Mouse (Mus musculus): ENCODE results near the gene Nudt4. TPM values are rescaled to one million over a fixed set of nuclear protein-coding genes. Genes with fewer than 3 reads are reported as not detected.

Nudt4 gene
- total and polyA plus RNA-seq, 3 experiments, result 21.1 to 35.7 TPM; not detected in 1

DNA sequence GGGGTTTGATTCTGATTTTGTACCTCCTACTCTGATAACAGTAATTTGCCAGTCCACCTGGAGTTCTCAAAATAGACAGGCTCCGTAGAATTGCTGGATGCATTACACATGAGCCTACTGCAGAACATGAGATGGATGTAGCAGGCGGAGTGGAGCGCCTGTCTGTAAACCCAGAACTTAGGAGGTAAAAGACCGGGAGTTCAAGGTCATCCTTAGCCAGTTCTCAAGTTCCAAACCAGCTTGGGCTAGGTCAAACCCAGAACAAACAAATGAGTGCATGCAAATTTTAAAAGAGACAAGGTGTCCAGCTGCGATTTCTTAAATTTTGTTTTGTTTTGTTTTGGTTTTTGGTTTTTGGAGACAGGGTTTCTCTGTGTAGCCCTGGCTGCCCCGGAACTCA is 21.6 kb upstream of the Nudt4 start:
- H3K36me3 ChIP-seq (ENCODE audit: control insufficient read depth in 1 of 2, insufficient read depth in 2 of 2, low read length in 2 of 2), result no peaks in the 10 kb centered on the region
- no peak for DNase-seq (ENCODE audit: low read depth, low spot score)
- H3K27ac ChIP-seq (ENCODE audit: control insufficient read depth, low read depth, low read length), result no peak overlapping the region
- no peak overlapping the region for H3K4me3 ChIP-seq (ENCODE audit: control insufficient read depth in 1 of 2, insufficient read depth in 1 of 2, low read depth in 2 of 2, low read length in 2 of 2)
- TF ChIP-seq ELF1 (IDR thresholded peaks at IDR 0.05; ENCODE audit: low read depth, low read length) (no peak), POLR2AphosphoS5 (IDR thresholded peaks at IDR 0.05; ENCODE audit: borderline replicate concordance, low read depth, low read length) (no peak), ZC3H11A (IDR thresholded peaks at IDR 0.05; ENCODE audit: low read depth, low read length) (no peak), ETS1 (IDR thresholded peaks at IDR 0.05; ENCODE audit: low read depth, low read length) (no peak), HCFC1 (IDR thresholded peaks at IDR 0.05; ENCODE audit: low read depth, low read length) (no peak)
- no peak overlapping the region for H3K9ac ChIP-seq (ENCODE audit: control insufficient read depth, low read depth, low read length, poor library complexity, severe bottlenecking)
- H3K4me1 ChIP-seq (ENCODE audit: control insufficient read depth in 1 of 2, insufficient read depth in 2 of 2, low read length in 2 of 2), result no peaks in the 10 kb centered on the region
- no peaks in the 10 kb centered on the region for H3K27me3 ChIP-seq (ENCODE audit: control insufficient read depth in 1 of 2, insufficient read depth in 2 of 2, low read length in 2 of 2)
- no peaks in the 10 kb centered on the region for H3K9me3 ChIP-seq (replicated peaks; ENCODE audit: insufficient read depth, low read length)
- no peaks in the 10 kb centered on the region for H3K79me2 ChIP-seq (ENCODE audit: control insufficient read depth, insufficient read depth, low read length, poor library complexity)

DNA sequence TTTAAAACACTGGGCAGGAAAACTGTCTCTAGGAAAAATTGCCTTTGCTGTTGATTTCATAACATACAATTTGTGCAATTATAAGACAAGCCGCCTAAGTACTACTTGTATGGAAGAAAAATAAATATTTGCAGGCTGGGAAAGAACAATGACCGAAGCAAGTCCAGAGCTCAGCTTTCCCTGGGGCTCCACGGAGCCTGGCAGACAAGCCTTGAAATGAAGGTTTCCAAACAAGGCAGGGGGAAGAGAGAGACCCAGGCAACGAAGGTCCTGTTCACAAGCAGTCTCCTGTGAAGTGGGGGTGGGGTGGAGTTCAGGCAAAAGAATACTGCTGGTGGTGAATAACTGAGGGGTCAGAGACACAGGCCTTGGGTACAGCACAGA is 13.6 kb upstream of the Nudt4 start:
- Histone ChIP-seq H3K36me3 (ENCODE audit: control insufficient read depth in 1 of 2, insufficient read depth in 2 of 2, low read length in 2 of 2) (no peaks in the 10 kb centered on the region), H3K27me3 (ENCODE audit: control insufficient read depth in 1 of 2, insufficient read depth in 2 of 2, low read length in 2 of 2) (peaks cover 0 to 2% of the 10 kb centered on the region in 2 experiments; a peak in 2 of 4 replicates), H3K9ac (ENCODE audit: control insufficient read depth, low read depth, low read length, poor library complexity, severe bottlenecking) (no peak overlapping the region), H3K4me3 (ENCODE audit: control insufficient read depth in 1 of 2, insufficient read depth in 1 of 2, low read depth in 2 of 2, low read length in 2 of 2) (no peak overlapping the region), H3K79me2 (ENCODE audit: control insufficient read depth, insufficient read depth, low read length, poor library complexity) (no peaks in the 10 kb centered on the region), H3K4me1 (ENCODE audit: control insufficient read depth in 1 of 2, insufficient read depth in 2 of 2, low read length in 2 of 2) (no peaks in the 10 kb centered on the region), H3K9me3 (replicated peaks; ENCODE audit: insufficient read depth, low read length) (no peaks in the 10 kb centered on the region), H3K27ac (ENCODE audit: control insufficient read depth, low read depth, low read length) (no peak overlapping the region)
- TF ChIP-seq USF2 (IDR thresholded peaks at IDR 0.05; ENCODE audit: borderline replicate concordance in 1 of 2, insufficient read depth in 1 of 2, low read depth in 1 of 2, low read length in 2 of 2) (no peak), NELFE (IDR thresholded peaks at IDR 0.05; ENCODE audit: low read depth, low read length) (no peak), NRF1 (IDR thresholded peaks at IDR 0.05; ENCODE audit: insufficient read depth, low read depth, low read length, poor library complexity, severe bottlenecking) (no peak), ZMIZ1 (IDR thresholded peaks at IDR 0.05; ENCODE audit: low read depth, low read length) (no peak), TAL1 (IDR thresholded peaks at IDR 0.05; ENCODE audit: low read length) (no peak), MYB (IDR thresholded peaks at IDR 0.05; ENCODE audit: low read depth, low read length) (no peak), MXI1 (IDR thresholded peaks at IDR 0.05; ENCODE audit: low read depth, low read length) (no peak), RAD21 (IDR thresholded peaks at IDR 0.05; ENCODE audit: low read depth, low read length) (no peak), ETS1 (IDR thresholded peaks at IDR 0.05; ENCODE audit: low read depth, low read length) (no peak), EP300 (IDR thresholded peaks at IDR 0.05; ENCODE audit: low read depth in 1 of 2, low read length in 2 of 2) (no peak), HCFC1 (IDR thresholded peaks at IDR 0.05; ENCODE audit: low read depth, low read length) (no peak), POLR2AphosphoS5 (IDR thresholded peaks at IDR 0.05; ENCODE audit: borderline replicate concordance, low read depth, low read length) (no peak), USF1 (IDR thresholded peaks at IDR 0.05; ENCODE audit: low read depth, low read length) (no peak), TCF12 (IDR thresholded peaks at IDR 0.05; ENCODE audit: low read depth, low read length) (no peak), MAFK (IDR thresholded peaks at IDR 0.05; ENCODE audit: borderline replicate concordance, low read depth, low read length) (no peak), ELF1 (IDR thresholded peaks at IDR 0.05; ENCODE audit: low read depth, low read length) (no peak)
- DNase-seq (ENCODE audit: low read depth, low spot score), result no peak

Measured in MEL (cell line).